Mouse (Mus musculus): Measurements from ENCODE around the gene Rgl3. TPM values are rescaled to one million over a fixed set of nuclear protein-coding genes. Genes with fewer than 3 reads are reported as not detected.

Rgl3 gene
- 7.0 TPM for polyA plus RNA-seq (2012; fragmentation: generic; extraction: Trizol)
- long read RNA-seq, experiment 1, transcript Rgl3-201 (19 exons, 2,543 nt): major isoform, 6 of 9 reads
- long read RNA-seq, experiment 1, partial matches to known transcripts: 2 of 9 reads
- long read RNA-seq, experiment 1, other reads (novel, unspliced or antisense): 1 of 9 reads
- long read RNA-seq, experiment 2, transcript Rgl3-201 (19 exons, 2,543 nt): major isoform, 45 of 74 reads
- long read RNA-seq, experiment 2, partial matches to known transcripts: 5 of 74 reads
- long read RNA-seq, experiment 2, other reads (novel, unspliced or antisense): 24 of 74 reads

DNA sequence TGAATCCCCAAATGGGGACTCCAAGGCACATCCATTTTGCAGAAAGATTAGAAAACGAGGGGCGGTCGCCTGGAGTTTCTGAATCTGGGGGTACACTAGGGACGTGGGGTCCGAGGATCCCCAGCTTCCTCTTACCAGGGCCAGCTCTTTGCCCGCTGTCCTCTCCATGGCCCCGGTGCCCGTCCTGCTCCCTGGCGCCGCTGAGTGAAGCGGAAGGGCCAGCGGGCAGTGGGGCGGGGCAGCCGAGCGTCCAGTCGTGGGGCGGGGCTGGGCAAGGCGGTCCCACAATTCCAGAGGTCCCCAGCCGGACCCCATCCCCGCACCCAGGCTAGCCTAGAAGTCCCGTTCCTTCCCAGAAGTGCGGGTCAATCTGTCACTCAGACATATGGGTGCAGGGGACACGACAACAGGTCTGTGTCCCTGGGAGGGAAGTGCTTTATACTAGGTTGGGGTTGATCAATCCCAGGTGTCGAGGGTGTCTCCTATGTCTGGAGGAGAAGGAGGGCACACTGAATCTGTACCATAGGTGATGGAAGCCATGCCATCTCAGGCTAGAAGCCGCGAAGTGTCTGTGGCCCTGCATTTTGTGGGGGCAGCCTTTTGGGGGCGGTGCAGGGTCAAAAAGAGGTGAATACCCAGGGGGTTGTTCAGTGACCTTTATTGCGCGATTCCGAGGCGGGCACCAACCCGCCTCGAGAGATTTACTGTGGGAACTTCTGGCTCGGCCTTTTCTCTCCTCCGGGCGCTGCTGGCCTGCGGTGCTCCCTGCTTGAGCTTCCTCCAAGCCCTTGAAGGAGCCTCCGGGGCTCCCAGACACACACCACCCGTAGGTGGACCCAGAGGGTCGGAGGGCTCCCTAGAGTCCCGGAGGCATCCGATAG is at the start of gene Rgl3:
Rgl3 (minus strand) TSS at position 217 of the 881 bp plus-strand sequence.
- H3ac ChIP-seq (ENCODE audit: control insufficient read depth, insufficient read length, low read depth): peak within 1 kb of the TSS; percentile 31
- H3K4me3 ChIP-seq (ENCODE audit: insufficient read depth, poor library complexity, severe bottlenecking): peak within 1 kb of the TSS; percentile 50
- H3K79me3 ChIP-seq (ENCODE audit: low read depth): no peaks in the 10 kb centered on the region
- H3K36me3 ChIP-seq (ENCODE audit: control insufficient read depth, insufficient read depth): no peaks in the 10 kb centered on the region
- TF ChIP-seq USF1 (IDR thresholded peaks at IDR 0.05; ENCODE audit: low read depth) (no peak), FOSL1 (IDR thresholded peaks at IDR 0.05; ENCODE audit: insufficient read depth, low read length, poor library complexity, severe bottlenecking) (no peak), CEBPB (IDR thresholded peaks at IDR 0.05; ENCODE audit: low read depth) (no peak), CTCF (IDR thresholded peaks at IDR 0.05; ENCODE audit: control insufficient read depth, insufficient read depth, insufficient read length) (no peak), MAX (IDR thresholded peaks at IDR 0.05) (no peak), MYOD1 (IDR thresholded peaks at IDR 0.05; ENCODE audit: control insufficient read depth, insufficient read length, low read depth) (no peak)
- no peaks in the 10 kb centered on the region for H3K79me2 ChIP-seq (ENCODE audit: control insufficient read depth, insufficient read depth)
- no peaks in the 10 kb centered on the region for H3K27me3 ChIP-seq (ENCODE audit: control insufficient read depth, insufficient read depth, insufficient read length)

DNA sequence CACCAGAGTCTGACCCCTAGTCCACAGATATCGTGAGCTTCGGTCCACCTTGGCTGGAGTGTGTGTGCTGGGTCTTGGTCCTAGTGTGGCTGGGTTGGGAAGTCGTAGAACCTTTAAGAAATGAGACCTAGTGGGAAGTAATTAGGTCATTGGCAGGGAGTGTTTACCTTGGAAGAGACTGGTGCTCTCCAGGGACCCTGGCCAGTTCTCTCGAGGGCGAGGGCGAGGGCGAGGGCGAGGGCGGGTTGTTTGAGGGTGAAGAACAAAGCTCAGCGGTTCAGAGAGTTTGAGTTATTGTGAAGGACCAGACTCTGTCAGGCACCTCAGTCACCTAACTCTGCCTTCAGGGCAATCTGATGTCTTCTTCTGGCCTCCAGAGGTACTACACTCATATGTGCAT is 48.6 kb upstream of the Rgl3 start:
- Histone ChIP-seq H3K79me3 (ENCODE audit: low read depth) (no peaks in the 10 kb centered on the region), H3K79me2 (ENCODE audit: control insufficient read depth, insufficient read depth) (no peaks in the 10 kb centered on the region), H3ac (ENCODE audit: control insufficient read depth, insufficient read length, low read depth) (no peak overlapping the region), H3K36me3 (ENCODE audit: control insufficient read depth, insufficient read depth) (no peaks in the 10 kb centered on the region), H3K4me3 (ENCODE audit: insufficient read depth, poor library complexity, severe bottlenecking) (no peak overlapping the region), H3K27me3 (ENCODE audit: control insufficient read depth, insufficient read depth, insufficient read length) (peaks cover 24% of the 10 kb centered on the region)
- TF ChIP-seq FOSL1 (IDR thresholded peaks at IDR 0.05; ENCODE audit: insufficient read depth, low read length, poor library complexity, severe bottlenecking): no peak
- TF ChIP-seq CTCF (IDR thresholded peaks at IDR 0.05; ENCODE audit: control insufficient read depth, insufficient read depth, insufficient read length): no peak
- no peak for TF ChIP-seq MYOD1 (IDR thresholded peaks at IDR 0.05; ENCODE audit: control insufficient read depth, insufficient read length, low read depth)
- TF ChIP-seq MAX (IDR thresholded peaks at IDR 0.05): no peak
- TF ChIP-seq MYOG (IDR thresholded peaks at IDR 0.05; ENCODE audit: control insufficient read depth, extremely low read depth, insufficient read length): no peak
- TF ChIP-seq USF1 (IDR thresholded peaks at IDR 0.05; ENCODE audit: low read depth): no peak
- no peak for TF ChIP-seq CEBPB (IDR thresholded peaks at IDR 0.05; ENCODE audit: low read depth)

DNA sequence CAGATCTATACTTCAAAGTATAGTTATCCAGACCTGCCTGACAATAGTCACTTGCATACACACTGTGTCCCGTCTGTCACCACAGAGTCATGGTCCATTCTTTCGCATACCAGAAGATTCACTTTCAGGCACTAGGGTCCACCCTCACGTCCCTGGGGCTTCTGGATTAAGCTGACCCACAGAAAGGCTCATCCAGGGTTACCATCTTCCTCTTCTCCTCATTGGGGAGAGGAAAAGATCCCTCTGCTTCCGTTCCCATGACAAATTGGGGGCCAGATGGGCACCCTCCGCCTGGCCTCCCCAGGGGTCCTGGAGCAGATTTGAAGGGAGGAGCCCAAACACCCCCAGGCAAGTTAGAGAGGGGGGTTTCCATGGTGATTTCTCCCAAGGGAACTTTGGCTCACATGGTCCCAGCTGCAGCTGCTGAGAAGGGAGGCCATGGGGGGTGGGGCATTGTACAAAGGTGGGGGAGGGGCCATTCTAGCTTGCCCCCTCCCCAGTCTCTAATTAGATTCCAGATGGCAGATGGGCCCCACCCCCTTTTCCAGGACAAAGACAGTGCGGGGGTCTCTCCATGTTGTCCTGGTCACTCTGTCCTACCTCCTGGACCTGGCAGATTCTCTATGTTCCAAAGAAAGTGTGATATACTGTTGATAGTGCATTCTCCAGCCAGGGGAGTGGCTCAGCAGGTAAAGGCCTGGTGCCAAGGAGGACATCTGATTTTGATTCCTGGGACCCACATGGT is 46.2 kb upstream of the Rgl3 start:
- Histone ChIP-seq H3K27me3 (ENCODE audit: control insufficient read depth, insufficient read depth, insufficient read length) (peaks cover 27% of the 10 kb centered on the region), H3K79me2 (ENCODE audit: control insufficient read depth, insufficient read depth) (no peaks in the 10 kb centered on the region), H3K4me3 (ENCODE audit: insufficient read depth, poor library complexity, severe bottlenecking) (no peak overlapping the region), H3K36me3 (ENCODE audit: control insufficient read depth, insufficient read depth) (no peaks in the 10 kb centered on the region), H3K79me3 (ENCODE audit: low read depth) (no peaks in the 10 kb centered on the region), H3ac (ENCODE audit: control insufficient read depth, insufficient read length, low read depth) (no peak overlapping the region)
- TF ChIP-seq MYOD1 (IDR thresholded peaks at IDR 0.05; ENCODE audit: control insufficient read depth, insufficient read length, low read depth): no peak
- TF ChIP-seq FOSL1 (IDR thresholded peaks at IDR 0.05; ENCODE audit: insufficient read depth, low read length, poor library complexity, severe bottlenecking): no peak
- no peak for TF ChIP-seq CTCF (IDR thresholded peaks at IDR 0.05; ENCODE audit: control insufficient read depth, insufficient read depth, insufficient read length)
- no peak for TF ChIP-seq MYOG (IDR thresholded peaks at IDR 0.05; ENCODE audit: control insufficient read depth, extremely low read depth, insufficient read length)
- TF ChIP-seq CEBPB (IDR thresholded peaks at IDR 0.05; ENCODE audit: low read depth): no peak
- TF ChIP-seq USF1 (IDR thresholded peaks at IDR 0.05; ENCODE audit: low read depth): no peak
- no peak for TF ChIP-seq MAX (IDR thresholded peaks at IDR 0.05)

DNA sequence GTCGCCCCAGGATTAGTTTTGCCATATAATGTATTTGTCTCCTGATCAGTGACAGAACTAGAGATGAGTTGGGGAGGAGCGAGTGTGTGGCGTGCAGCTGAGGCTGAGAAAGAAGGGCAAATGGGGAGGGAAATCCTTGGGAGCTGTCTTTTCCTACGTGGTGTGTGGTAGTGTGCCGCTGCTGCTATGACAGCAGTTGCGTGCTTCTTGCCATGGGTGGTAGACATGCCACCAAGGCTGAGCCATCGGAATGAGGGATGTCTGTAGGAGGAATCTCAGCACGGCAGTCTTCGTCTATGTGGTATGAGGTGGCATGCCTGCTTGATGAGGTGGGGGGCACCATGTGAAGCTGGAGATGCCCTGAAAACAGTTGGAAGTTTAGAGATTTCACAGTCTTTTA is 41.1 kb upstream of the Rgl3 start:
- peaks cover 32% of the 10 kb centered on the region for H3K27me3 ChIP-seq (ENCODE audit: control insufficient read depth, insufficient read depth, insufficient read length)
- H3K4me3 ChIP-seq (ENCODE audit: insufficient read depth, poor library complexity, severe bottlenecking): no peak overlapping the region
- no peaks in the 10 kb centered on the region for H3K79me2 ChIP-seq (ENCODE audit: control insufficient read depth, insufficient read depth)
- H3K79me3 ChIP-seq (ENCODE audit: low read depth): no peaks in the 10 kb centered on the region
- H3ac ChIP-seq (ENCODE audit: control insufficient read depth, insufficient read length, low read depth): no peak overlapping the region
- no peaks in the 10 kb centered on the region for H3K36me3 ChIP-seq (ENCODE audit: control insufficient read depth, insufficient read depth)
- no peak for TF ChIP-seq MYOD1 (IDR thresholded peaks at IDR 0.05; ENCODE audit: control insufficient read depth, insufficient read length, low read depth)

DNA sequence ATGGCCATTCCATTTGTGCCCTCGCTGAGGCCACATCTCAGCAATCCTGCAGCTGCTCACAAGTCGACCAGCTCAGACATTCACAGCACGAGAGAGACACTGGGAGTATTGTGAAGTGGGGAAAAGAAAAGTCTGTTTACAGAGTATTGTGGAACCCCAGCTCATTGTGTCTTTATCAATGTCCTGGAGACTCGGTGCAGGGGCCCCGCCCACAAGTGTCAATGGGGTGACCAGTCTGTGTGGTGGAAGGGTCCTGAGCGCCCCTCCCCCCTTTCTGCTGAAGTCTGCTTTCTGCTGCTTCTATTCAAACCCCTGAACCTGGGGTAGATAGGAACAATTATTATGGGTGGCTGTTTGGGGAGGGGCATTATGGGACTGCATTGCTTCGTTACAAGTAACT is 39.2 kb upstream of the Rgl3 start:
- no peak overlapping the region for H3K4me3 ChIP-seq (ENCODE audit: insufficient read depth, poor library complexity, severe bottlenecking)
- no peaks in the 10 kb centered on the region for H3K79me2 ChIP-seq (ENCODE audit: control insufficient read depth, insufficient read depth)
- H3K79me3 ChIP-seq (ENCODE audit: low read depth): no peaks in the 10 kb centered on the region
- H3ac ChIP-seq (ENCODE audit: control insufficient read depth, insufficient read length, low read depth): no peak overlapping the region
- no peak for TF ChIP-seq MYOD1 (IDR thresholded peaks at IDR 0.05; ENCODE audit: control insufficient read depth, insufficient read length, low read depth)
- H3K27me3 ChIP-seq (ENCODE audit: control insufficient read depth, insufficient read depth, insufficient read length): peaks cover 32% of the 10 kb centered on the region
- no peaks in the 10 kb centered on the region for H3K36me3 ChIP-seq (ENCODE audit: control insufficient read depth, insufficient read depth)

All from C2C12 (cell line).